In genomic region chr14:84263936-84264335, GRCm38 (mm10) we compare ENCODE assay signal across 19 mouse cellular contexts.
DNase-seq lines count a peak whose midpoint lies in the region.
"Had no signal": no experiment of that assay in that cellular context is flagged by ENCODE, and none has a peak within 500 bp of the region (broad histone marks: within the 10 kb centered on the region; RNA-seq: fewer than 3 reads in every experiment).

No protein-coding gene starts in this region.

- peak; percentile 57 for DNase-seq in ES-CJ7 (ENCODE audit: low read depth, low spot score)
- DNase-seq in R1 (ENCODE audit: low read depth, low spot score) = peak; percentile 87
- peak; percentile 19 for DNase-seq in ZHBTc4 (ENCODE audit: low read depth, low spot score)
- no peak for DNase-seq in thymus, postnatal 0 days (ENCODE audit: low spot score)
- DNase-seq in retina, postnatal 1 day = no peak
- no peak for DNase-seq in lung, postnatal 36 days
- DNase-seq: adrenal gland, adult 2 months; adrenal gland, adult 8-10 months; adrenal gland, postnatal 10 days; adrenal gland, postnatal 14 days; adrenal gland, postnatal 25 days; adrenal gland, postnatal 36 days; B cell, adult 2 months; cerebellum, adult 11 months; cerebellum, adult 11-12 months; cerebellum, adult 18-20 months; cerebellum, adult 2 months; cerebellum, adult 8-10 months; cerebellum, adult 9-10 months had no signal

Comparison
In these comparisons a context has a peak if more than half of its experiments do, and no peak if none do; other contexts are left out.
1. DNase-seq: peak in ES-CJ7 (single experiment), R1 (single experiment) and ZHBTc4 (single experiment); none in thymus, postnatal 0 days (single experiment), retina, postnatal 1 day (single experiment) and lung, postnatal 36 days (single experiment).